Mouse (Mus musculus): ENCODE data around the gene Lgals3bp. TPM values are rescaled to one million over a fixed set of nuclear protein-coding genes. Genes with fewer than 3 reads are reported as not detected.
A peak's percentile ranks its signal among the peaks of the same experiment; 100 is the strongest.

Lgals3bp gene
- total and polyA plus RNA-seq, 3 experiments, result 20.2 to 121 (median 28.6) TPM

- H3K27ac ChIP-seq, result peak overlapping the region; percentile 85
- peak overlapping the region; percentile 62 for H3K4me3 ChIP-seq
- TF ChIP-seq POLR2A (IDR thresholded peaks at IDR 0.05; ENCODE audit: insufficient read depth, low read depth, low read length) (peak; percentile 87), EP300 (IDR thresholded peaks at IDR 0.05; ENCODE audit: insufficient read depth, low read depth, low read length) (no peak), CTCF (IDR thresholded peaks at IDR 0.05) (peak; percentile 93)
- intact Hi-C loops (cut with DNase I), result loop anchor here (1.0 kb wide), 1 partner anchor 38 kb away; no protein-coding TSS in a partner anchor
- H3K79me2 ChIP-seq (replicated peaks; ENCODE audit: control insufficient read depth, insufficient read depth, low read length), result no peaks in the 10 kb centered on the region
- under 1% methylated on average over 43 of the region's 43 CpGs for WGBS
- DNase-seq, result peak; percentile 92
- H3K27me3 ChIP-seq (ENCODE audit: control insufficient read depth, insufficient read depth, low read length), result no peaks in the 10 kb centered on the region
- peak overlapping the region; percentile 74 for H3K9ac ChIP-seq (ENCODE audit: low read depth, low read length)
- no peaks in the 10 kb centered on the region for H3K4me1 ChIP-seq (ENCODE audit: control insufficient read depth, insufficient read depth, low read length)
- no peaks in the 10 kb centered on the region for H3K36me3 ChIP-seq (ENCODE audit: control insufficient read depth, insufficient read depth, low read length)
These were observed 46.7 kb downstream of the Lgals3bp start for GRCm38 (mm10) chr11:118355205-118355604.

- intact Hi-C loops (cut with DNase I), result loop anchor here (1.0 kb wide), 1 partner anchor 37 kb away; no protein-coding TSS in a partner anchor
- H3K4me3 ChIP-seq, result peak overlapping the region; percentile 62
- H3K36me3 ChIP-seq (ENCODE audit: control insufficient read depth, insufficient read depth, low read length), result no peaks in the 10 kb centered on the region
- no peaks in the 10 kb centered on the region for H3K27me3 ChIP-seq (ENCODE audit: control insufficient read depth, insufficient read depth, low read length)
- TF ChIP-seq POLR2A (IDR thresholded peaks at IDR 0.05; ENCODE audit: insufficient read depth, low read depth, low read length), result no peak
- TF ChIP-seq CTCF (IDR thresholded peaks at IDR 0.05), result no peak
- no peak for TF ChIP-seq EP300 (IDR thresholded peaks at IDR 0.05; ENCODE audit: insufficient read depth, low read depth, low read length)
- no peaks in the 10 kb centered on the region for H3K79me2 ChIP-seq (replicated peaks; ENCODE audit: control insufficient read depth, insufficient read depth, low read length)
- H3K27ac ChIP-seq, result peak overlapping the region; percentile 85
- DNase-seq, result peak; percentile 63 to 70
- no peaks in the 10 kb centered on the region for H3K4me1 ChIP-seq (ENCODE audit: control insufficient read depth, insufficient read depth, low read length)
- whole genome bisulfite sequencing, result under 1% methylated on average over 46 of the region's 47 CpGs
- H3K9ac ChIP-seq (ENCODE audit: low read depth, low read length), result peak overlapping the region; percentile 74
These were observed 47.2 kb downstream of the Lgals3bp start for GRCm38 (mm10) chr11:118354636-118355191.

GRCm38 (mm10) chr11:118349494-118349893 is 52.4 kb downstream of the Lgals3bp start:
- no peaks in the 10 kb centered on the region for H3K36me3 ChIP-seq (ENCODE audit: control insufficient read depth, insufficient read depth, low read length)
- TF ChIP-seq EP300 (IDR thresholded peaks at IDR 0.05; ENCODE audit: insufficient read depth, low read depth, low read length) (no peak), POLR2A (IDR thresholded peaks at IDR 0.05; ENCODE audit: insufficient read depth, low read depth, low read length) (no peak), CTCF (IDR thresholded peaks at IDR 0.05) (no peak)
- H3K4me1 ChIP-seq (ENCODE audit: control insufficient read depth, insufficient read depth, low read length), result peaks cover 19% of the 10 kb centered on the region
- 83% methylated on average over 5 of the region's 5 CpGs for WGBS
- intact Hi-C loops (cut with DNase I), result no loop called here
- H3K4me3 ChIP-seq, result no peak overlapping the region
- no peak for DNase-seq
- no peak overlapping the region; the same call in 1 of the 2 replicates for H3K27ac ChIP-seq
- H3K79me2 ChIP-seq (replicated peaks; ENCODE audit: control insufficient read depth, insufficient read depth, low read length), result no peaks in the 10 kb centered on the region
- no peak overlapping the region for H3K9ac ChIP-seq (ENCODE audit: low read depth, low read length)
- no peaks in the 10 kb centered on the region for H3K27me3 ChIP-seq (ENCODE audit: control insufficient read depth, insufficient read depth, low read length)

GRCm38 (mm10) chr11:118348877-118349276 is 53.0 kb downstream of the Lgals3bp start:
- intact Hi-C loops (cut with DNase I), result no loop called here
- Histone ChIP-seq H3K27ac (peak overlapping the region; percentile 61), H3K27me3 (ENCODE audit: control insufficient read depth, insufficient read depth, low read length) (no peaks in the 10 kb centered on the region), H3K9ac (ENCODE audit: low read depth, low read length) (no peak overlapping the region), H3K4me3 (no peak overlapping the region), H3K36me3 (ENCODE audit: control insufficient read depth, insufficient read depth, low read length) (no peaks in the 10 kb centered on the region), H3K79me2 (replicated peaks; ENCODE audit: control insufficient read depth, insufficient read depth, low read length) (no peaks in the 10 kb centered on the region), H3K4me1 (ENCODE audit: control insufficient read depth, insufficient read depth, low read length) (peaks cover 20% of the 10 kb centered on the region)
- peak; percentile 69 to 76 for DNase-seq
- TF ChIP-seq POLR2A (IDR thresholded peaks at IDR 0.05; ENCODE audit: insufficient read depth, low read depth, low read length) (no peak), CTCF (IDR thresholded peaks at IDR 0.05) (no peak), EP300 (IDR thresholded peaks at IDR 0.05; ENCODE audit: insufficient read depth, low read depth, low read length) (no peak)
- 48% methylated on average over 5 of the region's 5 CpGs for WGBS

- H3K9ac ChIP-seq (ENCODE audit: low read depth, low read length), result no peak overlapping the region
- peaks cover 21% of the 10 kb centered on the region for H3K4me1 ChIP-seq (ENCODE audit: control insufficient read depth, insufficient read depth, low read length)
These were observed 53.5 kb downstream of the Lgals3bp start for GRCm38 (mm10) chr11:118348419-118348818.

GRCm38 (mm10) chr11:118347911-118348310 is 54.0 kb downstream of the Lgals3bp start:
- intact Hi-C loops (cut with DNase I), result no loop called here
- no peaks in the 10 kb centered on the region for H3K36me3 ChIP-seq (ENCODE audit: control insufficient read depth, insufficient read depth, low read length)
- TF ChIP-seq POLR2A (IDR thresholded peaks at IDR 0.05; ENCODE audit: insufficient read depth, low read depth, low read length), result no peak
- TF ChIP-seq CTCF (IDR thresholded peaks at IDR 0.05), result no peak
- TF ChIP-seq EP300 (IDR thresholded peaks at IDR 0.05; ENCODE audit: insufficient read depth, low read depth, low read length), result no peak
- no peak overlapping the region for H3K9ac ChIP-seq (ENCODE audit: low read depth, low read length)
- no peak overlapping the region for H3K4me3 ChIP-seq
- DNase-seq, result no peak
- no peak overlapping the region for H3K27ac ChIP-seq
- H3K4me1 ChIP-seq (ENCODE audit: control insufficient read depth, insufficient read depth, low read length), result peaks cover 21% of the 10 kb centered on the region
- no peaks in the 10 kb centered on the region for H3K79me2 ChIP-seq (replicated peaks; ENCODE audit: control insufficient read depth, insufficient read depth, low read length)
- H3K27me3 ChIP-seq (ENCODE audit: control insufficient read depth, insufficient read depth, low read length), result no peaks in the 10 kb centered on the region
- 96% methylated on average over 12 of the region's 12 CpGs for WGBS

More at GRCm38 (mm10) chr11:118348419-118348818, 53.5 kb downstream of the Lgals3bp start:
- TF ChIP-seq CTCF (IDR thresholded peaks at IDR 0.05) (no peak), EP300 (IDR thresholded peaks at IDR 0.05; ENCODE audit: insufficient read depth, low read depth, low read length) (no peak), POLR2A (IDR thresholded peaks at IDR 0.05; ENCODE audit: insufficient read depth, low read depth, low read length) (no peak)
- DNase-seq, result no peak
- Histone ChIP-seq H3K27ac (peak overlapping the region; percentile 61), H3K4me3 (no peak overlapping the region), H3K27me3 (ENCODE audit: control insufficient read depth, insufficient read depth, low read length) (no peaks in the 10 kb centered on the region), H3K79me2 (replicated peaks; ENCODE audit: control insufficient read depth, insufficient read depth, low read length) (no peaks in the 10 kb centered on the region), H3K36me3 (ENCODE audit: control insufficient read depth, insufficient read depth, low read length) (no peaks in the 10 kb centered on the region)
- 45% methylated on average over 3 of the region's 3 CpGs for WGBS
- intact Hi-C loops (cut with DNase I), result no loop called here

Measured in heart, adult 2 months (tissue).